ENCODE assay signal across 8 mouse cellular contexts in genomic region chr9:53669680-53670219, GRCm38 (mm10). TPM values are rescaled to one million over a fixed set of nuclear protein-coding genes. Genes with fewer than 3 reads are reported as not detected.
DNase-seq lines count a peak whose midpoint lies in the region; ATAC-seq and TF ChIP-seq lines count a peak whose summit lies in the region.

Gene Cul5, minus strand, starts transcription at chr9:53670014.

- H3K27ac ChIP-seq in intestine, postnatal 0 days (ENCODE audit: low read depth, low read length) = no peak within 1 kb of the TSS
- no peak within 1 kb of the TSS for H3K27ac ChIP-seq in limb, embryonic 12.5 days
- H3K27ac ChIP-seq in midbrain, embryonic 15.5 days = no peak within 1 kb of the TSS
- no peak within 1 kb of the TSS for H3K27ac ChIP-seq in stomach, embryonic 16.5 days (ENCODE audit: low read length)

- no peak for ATAC-seq in frontal cortex, adult (ENCODE audit: low TSS enrichment)
- ATAC-seq in common myeloid progenitor, adult 5-6 weeks (replicated peaks; ENCODE audit: low read depth, poor library complexity, severe bottlenecking) = peak; percentile 71
- no peak for ATAC-seq in intestine, postnatal 0 days
- no peak for ATAC-seq in limb, embryonic 12.5 days (ENCODE audit: insufficient number of reproducible peaks, insufficient read depth, low FRiP score, low TSS enrichment, low read depth)
- no peak for ATAC-seq in midbrain, embryonic 15.5 days (replicated peaks)
- no peak for ATAC-seq in stomach, embryonic 16.5 days (ENCODE audit: insufficient read depth, low FRiP score)

- WGBS in intestine, postnatal 0 days = 59% methylated on average over 5 of the region's 5 CpGs
- 52% methylated on average over 5 of the region's 5 CpGs for WGBS in limb, embryonic 12.5 days
- WGBS in midbrain, embryonic 15.5 days = 53% methylated on average over 5 of the region's 5 CpGs
- WGBS in stomach, embryonic 16.5 days = 59% methylated on average over 5 of the region's 5 CpGs

- H3K9ac ChIP-seq in intestine, postnatal 0 days (ENCODE audit: low read depth, low read length) = no peak within 1 kb of the TSS
- H3K9ac ChIP-seq in limb, embryonic 12.5 days (replicated peaks) = no peak within 1 kb of the TSS
- no peak within 1 kb of the TSS for H3K9ac ChIP-seq in midbrain, embryonic 15.5 days
- no peak within 1 kb of the TSS for H3K9ac ChIP-seq in stomach, embryonic 16.5 days (ENCODE audit: low read length)

- peak in 1 of 2 experiments; percentile 50 for DNase-seq in frontal cortex, adult 2 months (ENCODE audit: extremely low spot score in 1 of 2, low spot score in 1 of 2)
- no peak for DNase-seq in gastrocnemius, postnatal 36 days

- H3K4me2 ChIP-seq in intestine, postnatal 0 days (replicated peaks; ENCODE audit: low read depth) = no peak within 1 kb of the TSS
- H3K4me2 ChIP-seq in limb, embryonic 12.5 days = no peak within 1 kb of the TSS
- no peak within 1 kb of the TSS for H3K4me2 ChIP-seq in midbrain, embryonic 15.5 days
- H3K4me2 ChIP-seq in stomach, embryonic 16.5 days (ENCODE audit: low read depth, low read length) = no peak within 1 kb of the TSS

- no peaks in the 10 kb centered on the region for H3K27me3 ChIP-seq in intestine, postnatal 0 days (replicated peaks; ENCODE audit: control insufficient read depth, insufficient read depth, low read length)
- no peaks in the 10 kb centered on the region for H3K27me3 ChIP-seq in limb, embryonic 12.5 days
- H3K27me3 ChIP-seq in midbrain, embryonic 15.5 days (replicated peaks) = no peaks in the 10 kb centered on the region
- no peaks in the 10 kb centered on the region for H3K27me3 ChIP-seq in stomach, embryonic 16.5 days (ENCODE audit: control insufficient read depth, insufficient read depth, low read length)

- peaks cover 4% of the 10 kb centered on the region; the same call in 1 of the 2 replicates for H3K4me1 ChIP-seq in intestine, postnatal 0 days (replicated peaks; ENCODE audit: control insufficient read depth, insufficient read depth, low read length)
- peaks cover 17% of the 10 kb centered on the region for H3K4me1 ChIP-seq in limb, embryonic 12.5 days (replicated peaks)
- peaks cover 22% of the 10 kb centered on the region for H3K4me1 ChIP-seq in midbrain, embryonic 15.5 days
- peaks cover 6% of the 10 kb centered on the region; the same call in 1 of the 2 replicates for H3K4me1 ChIP-seq in stomach, embryonic 16.5 days (ENCODE audit: control insufficient read depth, insufficient read depth, low read length)

- H3K4me3 ChIP-seq in intestine, postnatal 0 days (ENCODE audit: low read depth, low read length) = no peak within 1 kb of the TSS
- H3K4me3 ChIP-seq in limb, embryonic 12.5 days (replicated peaks) = no peak within 1 kb of the TSS
- no peak within 1 kb of the TSS for H3K4me3 ChIP-seq in midbrain, embryonic 15.5 days
- H3K4me3 ChIP-seq in stomach, embryonic 16.5 days (replicated peaks; ENCODE audit: low read length) = no peak within 1 kb of the TSS

- intact Hi-C loops in gastrocnemius, postnatal 36 days (cut with DNase I) = loop anchor here (5.0 kb wide), 1 partner anchor 77 kb away; no protein-coding TSS in a partner anchor

- no peaks in the 10 kb centered on the region for H3K36me3 ChIP-seq in intestine, postnatal 0 days (ENCODE audit: control insufficient read depth, insufficient read depth)
- H3K36me3 ChIP-seq in limb, embryonic 12.5 days = no peaks in the 10 kb centered on the region
- no peaks in the 10 kb centered on the region for H3K36me3 ChIP-seq in midbrain, embryonic 15.5 days (replicated peaks)
- no peaks in the 10 kb centered on the region for H3K36me3 ChIP-seq in stomach, embryonic 16.5 days (ENCODE audit: control insufficient read depth, insufficient read depth, low read length)

- no peaks in the 10 kb centered on the region for H3K9me3 ChIP-seq in intestine, postnatal 0 days (ENCODE audit: control insufficient read depth)
- no peaks in the 10 kb centered on the region for H3K9me3 ChIP-seq in limb, embryonic 12.5 days
- no peaks in the 10 kb centered on the region for H3K9me3 ChIP-seq in midbrain, embryonic 15.5 days
- H3K9me3 ChIP-seq in stomach, embryonic 16.5 days (replicated peaks; ENCODE audit: control insufficient read depth, low read length) = no peaks in the 10 kb centered on the region

- peak; percentile 38 for TF ChIP-seq CTCF in intestine, postnatal 0 days (IDR thresholded peaks at IDR 0.05; ENCODE audit: low read depth)

RNA-seq across cellular contexts. Expression of gene Cul5, which starts in this region (rescaled TPM):
- polyA plus RNA-seq in frontal cortex, adult 2 months (2012; rRNA removed) = 23.5 and 24.7 TPM in 2 replicates
- 62.7 and 67.6 TPM in 2 replicates for total RNA-seq in common myeloid progenitor, adult 5-6 weeks (2017)
- 10 to 100 TPM; 61.5 to 71.1 TPM for total RNA-seq in gastrocnemius, postnatal 36 days (2021)
- 19.0 and 20.2 TPM in 2 replicates for polyA plus RNA-seq in intestine, postnatal 0 days (2015; fragmentation: Nextera tagmentation; extraction: Ambion mirVana)
- polyA plus RNA-seq in limb, embryonic 12.5 days (2016; fragmentation: Nextera tagmentation; extraction: Ambion mirVana) = 46.8 and 47.2 TPM in 2 replicates
- polyA plus RNA-seq in midbrain, embryonic 15.5 days (2015; fragmentation: Nextera tagmentation; extraction: Ambion mirVana) = 42.0 and 47.1 TPM in 2 replicates
- polyA plus RNA-seq in stomach, embryonic 16.5 days (2015; fragmentation: Nextera tagmentation; extraction: Ambion mirVana) = 21.8 and 22.3 TPM in 2 replicates
